Mouse (Mus musculus): ENCODE measurements around the gene Bri3bp.

Bri3bp gene

DNA sequence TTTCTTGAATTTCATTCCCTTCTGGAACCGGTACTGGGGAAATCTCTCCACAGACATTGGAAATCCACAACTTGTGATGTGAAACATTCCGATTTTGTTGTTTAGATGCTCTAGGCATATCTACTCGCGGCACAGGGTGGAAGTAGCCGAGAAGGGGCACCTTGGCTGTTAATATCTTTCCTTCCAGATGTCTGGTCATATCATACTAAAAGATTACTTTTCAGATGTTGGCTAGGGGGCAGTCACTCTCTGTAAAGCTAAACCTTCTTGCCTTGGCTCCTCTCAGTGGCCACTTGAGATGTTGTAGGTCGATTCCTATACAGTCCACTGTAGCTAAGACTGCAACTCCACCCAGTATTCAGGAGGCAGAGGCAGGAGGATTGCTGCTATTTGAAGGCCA lies 14.7 kb downstream of the Bri3bp start:
- DNase-seq = no peak

GRCm38 (mm10) chr5:125457538-125457937 lies 16.2 kb downstream of the Bri3bp start:
- DNase-seq = no peak

DNA sequence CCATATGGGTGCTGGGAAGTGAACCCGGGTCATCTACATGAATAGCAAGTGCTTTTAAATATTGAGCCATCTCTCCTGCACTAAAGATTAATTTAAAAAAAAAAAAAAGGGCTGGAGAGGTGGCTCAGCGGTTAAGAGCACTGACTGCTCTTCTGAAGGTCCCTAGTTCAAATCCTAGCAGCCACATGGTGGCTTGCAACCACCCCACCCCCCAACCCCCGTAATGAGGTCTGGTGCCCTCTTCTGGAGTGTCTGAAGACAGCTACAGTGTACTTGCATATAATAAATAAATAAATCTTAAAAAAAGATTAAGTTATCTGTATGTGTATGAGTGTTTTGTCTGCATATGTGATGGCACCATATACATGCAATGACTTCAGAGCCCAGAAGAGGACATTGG lies 19.2 kb downstream of the Bri3bp start:
- DNase-seq = no peak

DNA sequence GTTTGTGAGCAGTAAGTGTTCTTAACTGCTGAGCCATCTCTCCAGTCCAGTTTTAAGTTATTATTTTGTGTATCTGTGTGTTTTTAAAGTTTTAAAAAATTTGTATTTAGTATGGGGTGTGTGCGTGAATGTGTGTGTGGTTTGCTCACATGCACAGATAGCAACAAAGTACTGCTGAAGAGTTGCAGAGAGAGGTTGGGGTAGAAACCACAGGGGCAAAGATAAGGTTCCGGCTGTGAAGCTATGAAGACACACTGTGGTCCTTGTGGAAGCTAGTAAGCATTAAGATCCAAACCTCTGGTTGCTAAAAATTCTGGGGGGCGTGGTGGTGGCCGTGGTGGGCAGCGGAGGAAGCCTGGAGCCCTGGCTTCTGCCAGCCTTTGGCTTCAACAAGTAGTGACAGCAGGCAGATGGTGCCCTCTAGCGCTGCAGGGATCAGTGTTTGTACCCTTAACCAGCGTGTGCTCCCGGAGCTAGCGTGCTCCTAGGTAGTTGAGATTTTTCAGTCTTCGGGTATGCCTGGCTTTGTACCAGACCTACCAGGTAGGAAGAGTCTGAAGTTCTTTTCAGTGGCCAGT lies 20.6 kb downstream of the Bri3bp start:
- peak; percentile 75 for DNase-seq

- no peak for DNase-seq
Measured at GRCm38 (mm10) chr5:125465192-125465591, 23.8 kb downstream of the Bri3bp start.

- peak; percentile 95 for DNase-seq
Measured at GRCm38 (mm10) chr5:125465701-125466106, 24.3 kb downstream of the Bri3bp start.

DNA sequence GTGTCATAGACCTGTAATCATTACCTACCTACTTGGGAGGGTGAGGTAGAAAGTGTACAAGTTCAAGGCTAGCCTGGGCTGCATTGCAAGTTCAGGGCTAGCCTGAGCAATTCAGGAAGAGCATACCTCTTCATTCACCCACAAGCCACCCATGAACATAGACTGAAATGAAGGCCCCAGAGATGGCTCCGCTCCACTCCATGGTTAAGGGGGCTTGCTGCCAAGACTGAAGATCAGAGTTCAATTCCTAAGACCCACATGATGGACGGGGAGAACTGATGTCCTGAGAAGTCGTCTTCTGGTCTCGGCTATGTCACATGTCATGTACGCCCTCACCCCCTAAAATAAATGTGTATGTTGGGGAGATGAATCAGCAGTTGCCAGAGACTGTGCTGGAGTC lies 25.1 kb downstream of the Bri3bp start:
- DNase-seq = peak; percentile 40

GRCm38 (mm10) chr5:125467261-125467660 lies 25.9 kb downstream of the Bri3bp start:
- peak; percentile 78 for DNase-seq

GRCm38 (mm10) chr5:125470713-125471112 lies 29.3 kb downstream of the Bri3bp start:
- peak; percentile 31 for DNase-seq

- DNase-seq = no peak
Measured at GRCm38 (mm10) chr5:125472796-125473475, 31.6 kb downstream of the Bri3bp start.

DNA sequence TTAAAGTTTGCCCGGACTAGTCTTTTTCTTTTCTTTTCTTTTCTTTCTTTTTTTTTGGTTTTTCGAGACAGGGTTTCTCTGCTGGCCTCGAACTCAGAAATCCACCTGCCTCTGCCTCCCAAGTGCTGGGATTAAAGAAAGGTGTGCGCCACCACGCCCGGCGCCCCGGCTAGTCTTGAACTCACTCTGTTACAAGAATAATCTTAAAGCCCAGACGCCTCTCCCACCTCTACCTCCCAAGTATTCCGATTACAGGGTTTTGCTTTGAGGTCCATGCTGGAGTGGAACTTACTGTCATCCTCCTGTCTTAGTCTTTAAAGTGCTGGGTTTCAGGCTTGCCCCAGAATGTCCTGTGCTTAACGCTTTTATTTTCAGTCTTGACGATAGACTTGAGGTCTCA lies 33.7 kb downstream of the Bri3bp start:
- DNase-seq = no peak

- peak; percentile 99 for DNase-seq
Measured at GRCm38 (mm10) chr5:125475601-125476285, 34.4 kb downstream of the Bri3bp start, which contains the start of gene Aacs. TSS of gene Aacs (plus strand) at chr5:125475814.

DNA sequence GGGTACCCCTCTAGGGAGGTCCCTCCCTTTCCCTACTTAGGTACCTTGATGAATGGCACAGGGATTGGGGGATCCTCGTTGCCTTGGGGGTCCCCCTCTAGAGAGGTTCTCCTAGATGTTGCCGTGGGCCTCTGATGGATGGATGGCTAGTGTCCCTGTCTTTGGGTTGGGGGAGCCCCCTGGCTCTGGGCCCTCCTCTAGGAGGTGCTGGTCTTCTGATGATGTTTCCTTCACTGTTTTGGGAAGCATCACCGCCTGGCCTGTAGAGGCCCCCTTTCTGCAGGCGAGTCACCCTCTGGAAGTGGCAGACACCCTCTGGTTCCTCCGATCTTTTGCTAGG lies 34.9 kb downstream of the Bri3bp start:
- no peak for DNase-seq

DNA sequence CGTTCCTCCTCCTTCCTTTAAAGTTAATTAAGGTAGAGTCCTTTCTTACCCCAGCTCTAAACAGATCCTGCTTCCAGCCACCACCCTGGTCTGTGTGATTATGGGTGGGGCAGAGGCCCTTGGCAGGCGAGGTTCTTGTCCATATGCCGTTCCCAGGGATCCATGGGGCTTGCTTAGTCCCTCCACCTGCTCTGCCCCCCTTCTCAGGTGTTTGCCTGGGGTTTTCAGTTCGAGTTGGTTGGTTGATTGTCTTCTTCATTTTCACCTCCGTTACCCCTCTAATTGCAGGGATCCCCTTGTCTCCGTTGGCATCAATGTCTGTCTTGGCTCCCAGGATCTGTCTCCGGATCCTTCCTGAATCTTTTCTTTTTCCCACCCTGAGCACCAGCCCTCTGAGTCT lies 35.4 kb downstream of the Bri3bp start:
- DNase-seq = no peak

DNA sequence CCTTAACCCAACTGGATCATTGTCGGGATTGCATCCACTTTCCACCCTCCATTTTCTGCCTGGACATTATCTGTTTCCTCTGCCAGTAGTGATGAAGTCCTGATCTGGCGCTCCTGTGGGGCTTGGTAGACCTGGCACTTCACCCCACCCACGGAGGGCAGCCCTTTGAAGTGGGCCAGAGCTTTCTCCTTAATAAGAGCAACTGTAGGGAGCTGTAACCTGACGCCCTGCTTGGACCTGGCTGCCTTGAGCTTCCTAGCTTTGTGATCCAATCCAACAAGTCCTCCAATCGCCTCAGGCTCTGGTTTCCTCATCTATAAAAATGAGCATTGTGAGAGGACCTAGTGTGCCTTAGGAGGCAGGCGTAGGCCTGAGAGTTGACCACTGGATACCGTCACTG lies 36.2 kb downstream of the Bri3bp start:
- no peak for DNase-seq

DNA sequence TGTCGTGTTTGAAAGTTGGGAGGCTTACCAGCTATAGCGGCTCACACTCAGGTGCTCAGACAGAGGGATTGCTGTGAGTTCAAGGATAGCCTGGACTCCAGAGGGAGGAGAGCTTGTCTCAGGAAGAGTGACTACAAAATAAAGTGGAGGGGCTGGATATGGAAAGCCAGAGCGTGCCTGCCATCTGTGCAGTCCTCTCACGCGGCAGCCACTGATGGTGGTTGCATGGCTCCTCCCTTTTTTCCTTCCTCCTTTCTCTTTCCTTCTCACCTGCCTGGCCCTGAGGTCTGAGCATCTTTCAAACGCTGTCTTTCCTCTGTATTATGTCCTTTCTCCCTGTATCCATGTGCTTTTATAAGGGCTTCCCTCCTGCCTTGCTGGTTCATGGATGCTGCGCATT lies 36.7 kb downstream of the Bri3bp start:
- no peak for DNase-seq

DNA sequence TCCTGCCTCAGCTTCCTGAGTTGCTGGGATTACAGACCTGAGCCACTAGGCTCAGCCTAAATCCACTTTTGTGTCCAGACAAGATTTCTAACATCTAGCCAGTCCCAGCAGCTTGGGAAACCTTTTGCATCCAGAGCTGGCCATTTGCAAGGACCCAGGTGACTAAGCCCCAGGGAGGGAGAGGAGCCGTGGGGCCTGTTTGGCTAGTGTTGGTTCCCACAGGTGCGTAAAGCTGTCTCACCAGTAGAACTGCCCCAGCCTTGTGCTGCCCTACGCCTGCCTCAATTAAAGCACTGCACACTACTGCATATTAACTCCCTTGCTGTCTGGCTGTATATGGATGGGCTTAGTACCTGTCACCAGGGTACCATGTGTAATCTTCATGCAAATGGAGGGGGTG lies 38.0 kb downstream of the Bri3bp start:
- no peak for DNase-seq

DNA sequence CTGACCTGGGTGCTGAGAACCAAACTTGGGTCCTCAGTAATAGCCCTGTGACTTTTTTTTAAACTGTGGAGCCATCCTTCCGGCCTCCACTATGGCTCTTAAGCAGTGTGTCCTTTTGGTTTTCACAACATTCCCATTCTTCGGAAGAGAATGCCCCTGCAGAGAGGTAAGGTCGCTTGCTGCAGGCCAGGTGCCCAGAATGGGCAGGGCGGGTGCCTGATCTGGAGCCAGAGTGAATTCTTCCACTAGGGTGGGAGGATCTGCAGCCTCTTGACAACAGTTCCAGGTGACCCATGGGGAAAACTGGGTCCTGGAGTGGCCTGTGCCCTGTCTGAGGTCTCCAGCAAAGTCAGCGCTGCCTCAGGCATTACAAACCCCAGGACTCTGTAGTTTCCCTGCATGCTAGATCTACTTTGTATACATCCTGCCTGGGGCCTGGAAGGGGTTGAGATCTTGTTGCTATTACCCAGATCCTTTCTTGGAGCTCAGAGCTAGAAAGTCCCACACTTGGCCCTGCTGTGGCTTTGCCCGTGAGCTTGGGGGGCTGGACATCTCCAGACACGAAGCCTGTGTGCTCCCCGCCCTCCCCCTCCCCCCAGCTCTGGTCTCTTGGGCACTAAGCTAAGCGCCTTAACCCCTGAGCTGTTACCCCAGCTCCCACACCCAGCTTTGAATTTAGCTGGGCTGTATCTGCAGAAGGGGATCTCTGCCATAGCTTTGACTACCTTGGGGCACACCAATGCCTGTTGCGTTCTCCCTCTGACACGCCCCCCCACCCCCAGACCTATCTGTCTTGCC lies 39.3 kb downstream of the Bri3bp start:
- no peak for DNase-seq

DNA sequence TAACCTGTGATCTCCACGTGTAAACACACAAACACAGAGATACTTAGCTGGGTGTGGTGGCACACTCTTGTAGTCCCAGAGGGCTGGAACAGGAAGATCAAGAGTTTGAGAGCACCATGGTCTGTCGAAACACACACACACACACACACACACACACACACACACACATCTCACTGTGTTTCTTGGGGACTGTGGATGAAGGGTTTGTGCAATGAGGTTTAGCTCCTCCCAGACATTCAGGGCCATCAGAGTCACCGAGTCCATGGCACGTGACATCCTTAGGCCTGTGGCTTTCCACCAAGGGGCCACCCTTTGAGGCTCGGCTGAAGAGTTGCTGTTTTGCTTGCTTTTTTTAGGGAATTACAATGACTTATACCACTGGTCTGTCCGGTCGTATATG lies 41.1 kb downstream of the Bri3bp start:
- DNase-seq = no peak

GRCm38 (mm10) chr5:125483712-125484611 lies 42.6 kb downstream of the Bri3bp start:
- DNase-seq = no peak

DNA sequence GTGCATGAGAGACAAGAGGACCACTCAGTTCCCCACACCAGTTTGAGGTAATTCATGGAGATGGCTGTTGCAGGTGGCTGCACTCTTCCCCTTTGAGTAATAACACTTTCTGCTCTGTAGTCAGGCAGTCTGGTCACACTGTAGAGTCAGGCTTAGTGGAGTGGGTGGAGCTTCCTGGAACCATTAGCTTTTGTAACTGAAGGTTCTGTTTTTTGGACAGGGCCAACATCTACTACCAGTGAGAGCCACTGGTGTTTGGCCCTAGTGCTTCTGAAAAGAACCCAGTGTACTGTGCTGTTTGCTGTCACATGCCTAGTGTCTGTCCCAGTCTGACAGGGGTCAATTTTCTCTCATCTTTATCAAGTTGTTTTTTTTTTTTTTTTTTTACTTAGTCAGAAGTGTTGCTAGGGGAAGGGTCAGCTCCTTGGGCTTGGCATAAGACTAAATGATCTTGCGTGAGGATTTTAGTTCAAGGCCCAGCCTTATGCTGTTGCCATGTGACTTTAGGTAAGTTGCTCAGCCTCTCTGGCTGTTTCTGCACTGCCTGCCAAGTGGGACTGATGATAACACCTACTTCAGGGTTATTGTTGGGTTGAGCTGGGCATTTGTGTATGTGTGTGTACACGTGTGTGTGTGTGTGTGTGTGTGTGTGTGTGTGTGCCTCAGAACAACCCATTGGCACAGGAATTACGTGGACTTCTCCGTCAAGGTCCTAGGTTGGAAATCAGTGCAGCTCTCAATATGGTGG lies 43.8 kb downstream of the Bri3bp start:
- DNase-seq = no peak

GRCm38 (mm10) chr5:125486088-125486487 lies 44.7 kb downstream of the Bri3bp start:
- no peak for DNase-seq

All from kidney, adult 18-20 months (tissue).